Mouse (Mus musculus): ENCODE results near the gene Tbcd. TPM values are rescaled to one million over a fixed set of nuclear protein-coding genes. Genes with fewer than 3 reads are reported as not detected.

Tbcd gene
- polyA plus RNA-seq, 1 experiment, result 76.8 TPM

GRCm38 (mm10) chr11:121552846-121553457 lies 101.2 kb downstream of the Tbcd start:
- Histone ChIP-seq H3K27ac (ENCODE audit: insufficient read depth, low read length) (no peak overlapping the region), H3K4me3 (replicated peaks; ENCODE audit: insufficient read depth, low read depth, low read length) (no peak overlapping the region), H3K4me1 (ENCODE audit: control insufficient read depth, insufficient read depth, low read length) (0 out of 2 replicates have a peak, but pooled peaks cover 5% of the 10 kb centered on the region), H3K27me3 (ENCODE audit: control insufficient read depth, insufficient read depth, low read length) (no peaks in the 10 kb centered on the region)
- WGBS, result 69% methylated on average over 7 of the region's 7 CpGs
- TF ChIP-seq CTCF (IDR thresholded peaks at IDR 0.05; ENCODE audit: borderline replicate concordance, insufficient read depth, low read depth, low read length), result no peak
- no peak for TF ChIP-seq POLR2A (IDR thresholded peaks at IDR 0.05; ENCODE audit: borderline replicate concordance, insufficient read depth, low read length)
- no peak for DNase-seq

GRCm38 (mm10) chr11:121553458-121553857 lies 101.7 kb downstream of the Tbcd start:
- DNase-seq, result no peak
- no peaks in the 10 kb centered on the region for H3K27me3 ChIP-seq (ENCODE audit: control insufficient read depth, insufficient read depth, low read length)
- TF ChIP-seq CTCF (IDR thresholded peaks at IDR 0.05; ENCODE audit: borderline replicate concordance, insufficient read depth, low read depth, low read length), result no peak
- no peak for TF ChIP-seq POLR2A (IDR thresholded peaks at IDR 0.05; ENCODE audit: borderline replicate concordance, insufficient read depth, low read length)
- H3K4me1 ChIP-seq (ENCODE audit: control insufficient read depth, insufficient read depth, low read length), result 0 out of 2 replicates have a peak, but pooled peaks cover 5% of the 10 kb centered on the region
- H3K4me3 ChIP-seq (replicated peaks; ENCODE audit: insufficient read depth, low read depth, low read length), result no peak overlapping the region
- no peak overlapping the region for H3K27ac ChIP-seq (ENCODE audit: insufficient read depth, low read length)
- 100% methylated on average over 3 of the region's 3 CpGs for WGBS

DNA sequence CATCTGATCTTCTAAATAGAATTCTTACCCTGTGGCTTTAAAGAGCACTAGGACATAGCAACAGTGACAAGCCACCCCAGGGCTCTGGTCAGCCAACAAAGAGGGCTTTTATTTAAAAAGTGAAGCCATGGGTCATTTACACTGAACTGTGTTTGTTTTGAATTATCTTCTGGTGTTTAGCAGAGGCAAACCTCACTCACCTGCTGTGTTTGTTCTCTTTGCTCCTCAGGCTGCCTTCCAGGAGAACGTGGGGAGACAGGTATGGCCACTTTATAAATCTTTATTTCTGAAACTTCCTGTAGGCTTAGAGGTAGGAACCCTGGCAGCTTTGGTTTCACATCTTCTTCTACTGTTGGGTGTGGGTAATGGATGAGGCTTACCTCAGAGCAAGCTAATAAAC lies 105.0 kb downstream of the Tbcd start:
- Histone ChIP-seq H3K4me3 (replicated peaks; ENCODE audit: insufficient read depth, low read depth, low read length) (no peak overlapping the region), H3K27me3 (ENCODE audit: control insufficient read depth, insufficient read depth, low read length) (no peaks in the 10 kb centered on the region), H3K27ac (ENCODE audit: insufficient read depth, low read length) (no peak overlapping the region), H3K4me1 (ENCODE audit: control insufficient read depth, insufficient read depth, low read length) (0 out of 2 replicates have a peak, but pooled peaks cover 3% of the 10 kb centered on the region)
- WGBS, result 88% methylated on average over 1 of the region's 1 CpGs
- TF ChIP-seq POLR2A (IDR thresholded peaks at IDR 0.05; ENCODE audit: borderline replicate concordance, insufficient read depth, low read length), result no peak
- TF ChIP-seq CTCF (IDR thresholded peaks at IDR 0.05; ENCODE audit: borderline replicate concordance, insufficient read depth, low read depth, low read length), result no peak
- DNase-seq, result no peak

GRCm38 (mm10) chr11:121557946-121558345 lies 106.2 kb downstream of the Tbcd start:
- Histone ChIP-seq H3K27ac (ENCODE audit: insufficient read depth, low read length) (no peak overlapping the region), H3K27me3 (ENCODE audit: control insufficient read depth, insufficient read depth, low read length) (no peaks in the 10 kb centered on the region), H3K4me3 (replicated peaks; ENCODE audit: insufficient read depth, low read depth, low read length) (no peak overlapping the region), H3K4me1 (ENCODE audit: control insufficient read depth, insufficient read depth, low read length) (no peaks in the 10 kb centered on the region)
- no peak for DNase-seq
- no peak for TF ChIP-seq CTCF (IDR thresholded peaks at IDR 0.05; ENCODE audit: borderline replicate concordance, insufficient read depth, low read depth, low read length)
- no peak for TF ChIP-seq POLR2A (IDR thresholded peaks at IDR 0.05; ENCODE audit: borderline replicate concordance, insufficient read depth, low read length)
- WGBS, result 98% methylated on average over 1 of the region's 1 CpGs

DNA sequence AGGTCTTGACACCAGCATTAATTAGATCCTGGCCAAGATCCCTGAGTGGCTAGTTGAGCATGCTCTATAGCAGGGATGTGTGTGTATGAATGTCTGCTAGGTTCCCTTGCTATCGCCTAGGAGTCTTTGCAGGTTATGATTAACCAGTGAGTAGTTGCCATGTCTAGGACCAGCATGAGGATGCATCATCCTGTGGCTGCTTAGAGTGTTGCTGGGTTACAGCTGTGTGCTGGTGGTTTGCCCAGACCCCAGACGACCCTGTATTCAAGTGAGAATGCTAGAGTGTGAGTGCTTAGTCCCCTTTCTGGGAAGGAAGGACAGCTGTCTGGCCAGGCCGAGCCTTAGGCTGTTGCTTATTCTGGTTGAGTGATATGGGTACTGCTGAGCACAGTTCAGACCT lies 106.8 kb downstream of the Tbcd start:
- no peak overlapping the region for H3K4me3 ChIP-seq (replicated peaks; ENCODE audit: insufficient read depth, low read depth, low read length)
- no peaks in the 10 kb centered on the region; the same call in 1 of the 2 replicates for H3K4me1 ChIP-seq (ENCODE audit: control insufficient read depth, insufficient read depth, low read length)
- no peaks in the 10 kb centered on the region for H3K27me3 ChIP-seq (ENCODE audit: control insufficient read depth, insufficient read depth, low read length)
- WGBS, result 79% methylated on average over 3 of the region's 3 CpGs
- H3K27ac ChIP-seq (ENCODE audit: insufficient read depth, low read length), result no peak overlapping the region
- TF ChIP-seq POLR2A (IDR thresholded peaks at IDR 0.05; ENCODE audit: borderline replicate concordance, insufficient read depth, low read length), result no peak
- no peak for TF ChIP-seq CTCF (IDR thresholded peaks at IDR 0.05; ENCODE audit: borderline replicate concordance, insufficient read depth, low read depth, low read length)
- DNase-seq, result no peak

DNA sequence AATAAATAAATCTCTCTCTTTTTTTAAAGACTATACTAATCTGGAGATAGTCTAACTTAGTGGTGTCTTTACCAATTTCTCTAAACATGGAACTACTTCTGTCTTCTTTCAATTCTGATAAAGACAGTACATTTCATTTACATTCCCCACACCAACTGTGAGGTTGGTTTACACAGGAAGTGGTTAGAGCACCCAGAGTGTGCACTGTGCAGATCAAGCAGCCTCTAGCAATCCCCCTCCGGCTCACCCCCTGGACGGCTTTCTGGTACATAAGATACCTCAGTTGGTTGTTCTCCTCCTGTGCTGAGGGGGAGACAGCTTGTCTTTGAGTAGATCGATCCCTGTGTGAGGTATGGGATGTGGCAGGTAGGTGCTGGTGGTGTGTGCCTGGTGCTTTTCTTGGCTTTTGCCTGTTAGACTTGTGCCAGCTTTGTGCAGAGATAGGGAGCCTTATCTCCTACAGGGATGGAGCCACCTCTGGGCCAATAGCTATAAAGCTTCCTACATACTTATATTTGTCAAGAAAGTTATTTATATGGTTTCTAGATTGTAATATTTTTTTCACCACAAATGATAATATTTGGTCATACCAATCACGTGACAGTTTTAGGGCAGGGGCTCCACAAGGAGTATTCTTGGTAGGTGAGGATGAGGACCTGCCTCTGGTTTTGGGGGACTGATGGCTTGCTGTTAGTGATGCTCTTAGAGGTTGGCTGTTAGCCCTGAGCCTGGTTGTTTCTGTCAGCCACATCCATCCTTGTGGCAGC lies 108.0 kb downstream of the Tbcd start:
- no peak overlapping the region for H3K4me3 ChIP-seq (replicated peaks; ENCODE audit: insufficient read depth, low read depth, low read length)
- no peak for DNase-seq
- H3K27ac ChIP-seq (ENCODE audit: insufficient read depth, low read length), result no peak overlapping the region
- H3K4me1 ChIP-seq (ENCODE audit: control insufficient read depth, insufficient read depth, low read length), result no peaks in the 10 kb centered on the region; the same call in 1 of the 2 replicates
- no peak for TF ChIP-seq CTCF (IDR thresholded peaks at IDR 0.05; ENCODE audit: borderline replicate concordance, insufficient read depth, low read depth, low read length)
- no peak for TF ChIP-seq POLR2A (IDR thresholded peaks at IDR 0.05; ENCODE audit: borderline replicate concordance, insufficient read depth, low read length)
- 86% methylated on average over 4 of the region's 4 CpGs for WGBS
- no peaks in the 10 kb centered on the region for H3K27me3 ChIP-seq (ENCODE audit: control insufficient read depth, insufficient read depth, low read length)

GRCm38 (mm10) chr11:121560294-121560663 lies 108.5 kb downstream of the Tbcd start:
- Histone ChIP-seq H3K27me3 (ENCODE audit: control insufficient read depth, insufficient read depth, low read length) (no peaks in the 10 kb centered on the region), H3K4me3 (replicated peaks; ENCODE audit: insufficient read depth, low read depth, low read length) (no peak overlapping the region), H3K27ac (ENCODE audit: insufficient read depth, low read length) (no peak overlapping the region), H3K4me1 (ENCODE audit: control insufficient read depth, insufficient read depth, low read length) (no peaks in the 10 kb centered on the region; the same call in 1 of the 2 replicates)
- no peak for DNase-seq
- TF ChIP-seq CTCF (IDR thresholded peaks at IDR 0.05; ENCODE audit: borderline replicate concordance, insufficient read depth, low read depth, low read length), result no peak
- no peak for TF ChIP-seq POLR2A (IDR thresholded peaks at IDR 0.05; ENCODE audit: borderline replicate concordance, insufficient read depth, low read length)
- 79% methylated on average over 7 of the region's 7 CpGs for WGBS

DNA sequence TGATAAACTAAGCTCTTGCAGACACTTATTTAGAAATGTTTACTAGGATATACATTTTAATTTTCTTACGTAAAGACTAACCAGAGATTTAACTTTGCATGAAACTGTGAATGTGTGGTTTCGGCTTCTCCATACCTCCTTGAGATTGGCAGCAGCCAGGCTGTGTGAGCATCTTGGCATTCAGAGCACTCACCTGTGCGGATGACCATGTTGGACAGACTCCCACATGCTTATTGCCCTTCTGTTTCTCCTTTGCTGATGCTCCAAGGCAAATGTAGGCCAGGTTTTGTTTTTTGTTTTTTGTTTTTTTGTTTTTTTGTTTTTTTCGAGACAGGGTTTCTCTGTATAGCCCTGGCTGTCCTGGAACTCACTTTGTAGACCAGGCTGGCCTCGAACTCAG lies 111.6 kb downstream of the Tbcd start:
- no peaks in the 10 kb centered on the region for H3K27me3 ChIP-seq (ENCODE audit: control insufficient read depth, insufficient read depth, low read length)
- peak; percentile 36 to 74 for DNase-seq
- no peak overlapping the region for H3K27ac ChIP-seq (ENCODE audit: insufficient read depth, low read length)
- 34% methylated on average over 5 of the region's 5 CpGs for WGBS
- no peak overlapping the region for H3K4me3 ChIP-seq (replicated peaks; ENCODE audit: insufficient read depth, low read depth, low read length)
- no peak for TF ChIP-seq POLR2A (IDR thresholded peaks at IDR 0.05; ENCODE audit: borderline replicate concordance, insufficient read depth, low read length)
- no peak for TF ChIP-seq CTCF (IDR thresholded peaks at IDR 0.05; ENCODE audit: borderline replicate concordance, insufficient read depth, low read depth, low read length)
- H3K4me1 ChIP-seq (ENCODE audit: control insufficient read depth, insufficient read depth, low read length), result no peaks in the 10 kb centered on the region; the same call in 1 of the 2 replicates

Measured in cerebellum, adult 2 months (tissue).